Mouse (Mus musculus): ENCODE results near the gene Gltp. TPM values are rescaled to one million over a fixed set of nuclear protein-coding genes. Genes with fewer than 3 reads are reported as not detected.

The Gltp gene
- total RNA-seq, 1 experiment from 2014 or later = 66.2 TPM

Small RNAs within 50 kb of the gene (microRNA-seq; reads per million reads assigned to microRNA genes)
- 0 reads per million in 2 experiments for gene Mir7028

Other genes starting within 250 kb of the Gltp start
- 21.6 and 26.5 TPM in 2 replicates for gene Mmab, start 246.9 kb downstream of the Gltp start, total RNA-seq (2021)
- 39.9 and 43.2 TPM in 2 replicates for gene Mvk, start 246.7 kb downstream of the Gltp start, total RNA-seq (2021)
- 26.9 and 39.8 TPM in 2 replicates for gene Fam222a, start 123.0 kb downstream of the Gltp start, total RNA-seq (2021)
- 1.2 and 1.3 TPM in 2 replicates for gene Trpv4, start 32.6 kb downstream of the Gltp start, total RNA-seq (2021)
- 13.5 and 14.6 TPM in 2 replicates for gene Tchp, start 16.8 kb upstream of the Gltp start, total RNA-seq (2021)
- 74.6 and 93.8 TPM in 2 replicates for gene Ankrd13a, start 83.7 kb upstream of the Gltp start, total RNA-seq (2021)
- 50.4 and 52.3 TPM in 2 replicates for gene Git2, start 84.5 kb upstream of the Gltp start, total RNA-seq (2021)
- 35.7 and 47.5 TPM in 2 replicates for gene 1500011B03Rik, start 132.5 kb upstream of the Gltp start, total RNA-seq (2021)
- gene 4930519G04Rik, start 162.7 kb upstream of the Gltp start, total RNA-seq (2021) = not detected in 2 replicates
- 0.09 TPM in 1 of 2 replicates, not detected in the other for gene Gm9936, start 167.7 kb upstream of the Gltp start, total RNA-seq (2021)
- gene Oasl2, start 206.0 kb upstream of the Gltp start, total RNA-seq (2021) = 10.7 and 18.9 TPM in 2 replicates
- 1.3 and 1.8 TPM in 2 replicates for gene Oasl1, start 232.3 kb upstream of the Gltp start, total RNA-seq (2021)

Measured in adrenal gland, postnatal 25 days (tissue).